Mouse (Mus musculus) liver, postnatal 0 days (tissue): ENCODE data around the gene Cux1. TPM values are rescaled to one million over a fixed set of nuclear protein-coding genes. Genes with fewer than 3 reads are reported as not detected.
A peak's percentile ranks its signal among the peaks of the same experiment; 100 is the strongest.

ENCODE experiments used
- ATAC-seq: fragments of 200-750 bp; cut with Nextera tagmentation; 2 replicates; pipeline ENCODE4 v1.8.0; 2017; ENCODE audit warnings: mild to moderate bottlenecking, moderate library complexity
- DNase-seq: peaks from one replicate; pipeline ENCODE4 v3.0.0-alpha.2; 2016
- H3K27ac ChIP-seq: fragments of 300-500 bp; sonication (generic); 2 replicates; pipeline ENCODE4 v1.5.1; 2014; ENCODE audit warnings: antibody characterized with exemption, moderate library complexity, mild to moderate bottlenecking, low read depth
- H3K27me3 ChIP-seq: fragments of 300-500 bp; sonication (generic); 2 replicates; pipeline ENCODE4 v1.6.1; 2014; ENCODE audit warnings: low read length, control low read depth, mixed read lengths; ENCODE audit not compliant: insufficient read depth
- H3K36me3 ChIP-seq: fragments of 300-500 bp; sonication (generic); replicated peaks from 2 replicates; pipeline ENCODE4 v1.6.1; 2014; ENCODE audit warnings: mild to moderate bottlenecking, control low read depth, low read length, moderate library complexity, mixed read lengths; ENCODE audit not compliant: insufficient read depth
- H3K4me1 ChIP-seq: fragments of 300-500 bp; sonication (generic); 2 replicates; pipeline ENCODE4 v1.6.1; 2014; ENCODE audit warnings: antibody characterized with exemption, mild to moderate bottlenecking, control low read depth; ENCODE audit not compliant: insufficient read depth
- H3K4me2 ChIP-seq: fragments of 300-500 bp; sonication (generic); 2 replicates; pipeline ENCODE4 v1.6.1; 2014; ENCODE audit warnings: low read depth, mild to moderate bottlenecking, low read length, moderate library complexity, mixed read lengths
- H3K4me3 ChIP-seq: fragments of 300-500 bp; sonication (generic); 2 replicates; pipeline ENCODE4 v1.5.1; 2014; ENCODE audit warnings: low read depth, low read length
- H3K9ac ChIP-seq: fragments of 300-500 bp; sonication (generic); replicated peaks from 2 replicates; pipeline ENCODE4 v1.6.1; 2014; ENCODE audit warnings: mild to moderate bottlenecking, moderate library complexity
- H3K9me3 ChIP-seq: fragments of 300-500 bp; sonication (generic); 2 replicates; pipeline ENCODE4 v1.6.1; 2016; ENCODE audit warnings: mild to moderate bottlenecking, control low read depth, low read length, mixed read lengths
- CTCF ChIP-seq: sonication (generic); IDR thresholded peaks from 2 replicates; pipeline ENCODE4 v1.5.1; 2016; ENCODE audit warnings: antibody characterized with exemption, low read depth
- EP300 ChIP-seq: IDR thresholded peaks from 2 replicates; pipeline ENCODE4 v1.6.1; 2016; ENCODE audit warnings: antibody characterized with exemption, low read depth, mild to moderate bottlenecking
- WGBS: fragments of 180-500 bp; shearing (Covaris S2); extraction: QIAGEN DNeasy Blood & Tissue Kit; methylation state at CpG from one replicate; pipeline ENCODE4 v1.1.7; 2014; ENCODE audit not compliant: insufficient replicate concordance; 5-methylcytosine and 5-hydroxymethylcytosine counted together
- polyA plus RNA-seq: library from polyadenylated mRNA; unstranded; fragments of >200 nt; fragmentation: Nextera tagmentation; extraction: Ambion mirVana; gene quantifications from 2 replicates; pipeline ENCODE4 v1.2.1, GENCODE M21; 2015

Gene Cux1
- polyA plus RNA-seq, 1 experiment from 2014 or later, result 10.7 TPM

DNA sequence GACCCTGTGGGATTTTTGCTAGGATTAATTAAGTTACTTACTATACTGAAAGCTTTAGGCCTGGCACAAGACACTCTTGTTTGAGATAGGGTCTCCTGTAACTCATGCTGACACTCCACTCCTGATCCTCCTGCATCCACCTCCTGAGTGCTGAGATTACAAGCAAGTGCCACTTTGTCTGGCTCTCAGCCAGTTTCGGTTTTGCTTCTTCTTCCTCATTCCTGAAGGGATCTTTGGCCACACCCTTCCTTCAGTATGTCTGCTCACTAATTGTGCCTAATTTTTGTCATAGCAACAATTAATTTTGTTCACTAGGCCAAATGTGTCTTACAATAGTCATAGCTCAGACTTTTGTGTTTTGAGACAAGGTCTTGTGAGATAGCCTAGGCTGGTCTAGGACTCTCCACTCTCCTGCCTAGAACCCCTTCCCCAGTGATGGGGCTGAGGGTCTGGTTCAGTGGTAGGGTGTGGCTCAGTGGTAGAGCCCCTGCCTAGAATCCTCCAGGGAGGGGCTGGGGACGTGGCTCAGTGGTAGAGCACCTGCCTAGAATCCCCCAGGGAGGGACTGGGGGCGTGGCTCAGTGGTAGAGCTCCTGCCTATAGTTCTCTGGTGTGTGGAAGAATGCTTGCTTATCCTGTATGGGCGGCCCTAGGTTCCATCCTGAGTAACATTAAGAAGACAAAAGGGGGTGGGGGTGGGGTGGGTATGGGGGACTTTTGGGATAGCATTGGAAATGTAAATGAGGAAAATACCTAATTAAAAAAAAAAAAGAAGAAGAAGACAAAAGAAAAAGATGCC, 16.6 kb upstream of the Cux1 start:
- Histone ChIP-seq H3K4me1 (no peaks in the 10 kb centered on the region; the same call in 1 of the 2 replicates), H3K27me3 (peaks cover 28% of the 10 kb centered on the region), H3K4me3 (no peak overlapping the region), H3K27ac (no peak overlapping the region), H3K9ac (no peak overlapping the region), H3K4me2 (no peak overlapping the region), H3K9me3 (0 out of 2 replicates have a peak, but pooled peaks cover 2% of the 10 kb centered on the region), H3K36me3 (no peaks in the 10 kb centered on the region)
- 59% methylated on average over 4 of the region's 4 CpGs for WGBS
- DNase-seq (peak; percentile 55), ATAC-seq (no peak)
- TF ChIP-seq CTCF (no peak), EP300 (no peak)

- Histone ChIP-seq H3K27ac (no peak overlapping the region), H3K4me1 (no peaks in the 10 kb centered on the region; the same call in 1 of the 2 replicates), H3K27me3 (peaks cover 28% of the 10 kb centered on the region), H3K4me2 (no peak overlapping the region), H3K4me3 (no peak overlapping the region), H3K36me3 (no peaks in the 10 kb centered on the region), H3K9ac (no peak overlapping the region), H3K9me3 (0 out of 2 replicates have a peak, but pooled peaks cover 2% of the 10 kb centered on the region)
- TF ChIP-seq CTCF (no peak), EP300 (no peak)
- ATAC-seq (no peak), DNase-seq (no peak)
- WGBS, result 77% methylated on average over 2 of the region's 2 CpGs
These were observed 16.0 kb upstream of the Cux1 start for GRCm38 (mm10) chr5:136583256-136583655.

GRCm38 (mm10) chr5:136582201-136582600, 14.9 kb upstream of the Cux1 start:
- Histone ChIP-seq H3K27me3 (peaks cover 28% of the 10 kb centered on the region), H3K36me3 (no peaks in the 10 kb centered on the region), H3K9ac (no peak overlapping the region), H3K27ac (no peak overlapping the region), H3K4me3 (no peak overlapping the region), H3K9me3 (0 out of 2 replicates have a peak, but pooled peaks cover 2% of the 10 kb centered on the region), H3K4me2 (no peak overlapping the region), H3K4me1 (no peaks in the 10 kb centered on the region; the same call in 1 of the 2 replicates)
- no peak for ATAC-seq
- no peak for DNase-seq
- TF ChIP-seq EP300 (no peak), CTCF (no peak)
- 17% methylated on average over 12 of the region's 12 CpGs for WGBS

GRCm38 (mm10) chr5:136581625-136582024, 14.3 kb upstream of the Cux1 start:
- no peak overlapping the region for H3K4me3 ChIP-seq
- ATAC-seq (no peak), DNase-seq (no peak)
- TF ChIP-seq EP300 (no peak), CTCF (no peak)
- H3K27ac ChIP-seq, result no peak overlapping the region
- no peak overlapping the region for H3K9ac ChIP-seq
- no peaks in the 10 kb centered on the region; the same call in 1 of the 2 replicates for H3K4me1 ChIP-seq
- H3K4me2 ChIP-seq, result no peak overlapping the region
- 3% methylated on average over 13 of the region's 13 CpGs for WGBS
- H3K27me3 ChIP-seq, result peaks cover 28% of the 10 kb centered on the region
- 0 out of 2 replicates have a peak, but pooled peaks cover 2% of the 10 kb centered on the region for H3K9me3 ChIP-seq
- H3K36me3 ChIP-seq, result no peaks in the 10 kb centered on the region

- H3K4me2 ChIP-seq, result no peak overlapping the region
- H3K27me3 ChIP-seq, result peaks cover 28% of the 10 kb centered on the region
- WGBS, result 11% methylated on average over 9 of the region's 9 CpGs
- no peaks in the 10 kb centered on the region; the same call in 1 of the 2 replicates for H3K4me1 ChIP-seq
- H3K4me3 ChIP-seq, result no peak overlapping the region
- no peak overlapping the region for H3K9ac ChIP-seq
- no peaks in the 10 kb centered on the region for H3K36me3 ChIP-seq
- peak; percentile 64 for TF ChIP-seq CTCF
- TF ChIP-seq EP300, result no peak
- ATAC-seq (no peak), DNase-seq (peak; percentile 76)
- H3K9me3 ChIP-seq, result 0 out of 2 replicates have a peak, but pooled peaks cover 2% of the 10 kb centered on the region
- no peak overlapping the region for H3K27ac ChIP-seq
These were observed 13.9 kb upstream of the Cux1 start for GRCm38 (mm10) chr5:136581166-136581565.

- DNase-seq (no peak), ATAC-seq (no peak)
- WGBS, result 35% methylated on average over 10 of the region's 10 CpGs
- H3K36me3 ChIP-seq, result no peaks in the 10 kb centered on the region
- 0 out of 2 replicates have a peak, but pooled peaks cover 2% of the 10 kb centered on the region for H3K9me3 ChIP-seq
- H3K27me3 ChIP-seq, result peaks cover 30% of the 10 kb centered on the region
- H3K27ac ChIP-seq, result no peak overlapping the region
- no peak overlapping the region for H3K4me2 ChIP-seq
- no peak for TF ChIP-seq EP300
- TF ChIP-seq CTCF, result no peak
- no peaks in the 10 kb centered on the region for H3K4me1 ChIP-seq
- H3K9ac ChIP-seq, result no peak overlapping the region
- no peak overlapping the region for H3K4me3 ChIP-seq
These were observed 10.9 kb upstream of the Cux1 start for GRCm38 (mm10) chr5:136578201-136578600.
